Mouse (Mus musculus) frontal cortex, postnatal 14 days (tissue): Measurements from ENCODE around the gene Tcl1b5.
"Not testable (repeated sequence)": the region's sequence is repeated elsewhere in the genome, so short reads cannot be mapped to it uniquely, and the experiment has no call there.

ENCODE experiments used
- DNase-seq, 2 experiments: peaks; one replicate each; pipeline ENCODE4 v3.0.0; 2022; ENCODE audit warnings: low spot score in 2 of 2

Tcl1b5 gene

DNA sequence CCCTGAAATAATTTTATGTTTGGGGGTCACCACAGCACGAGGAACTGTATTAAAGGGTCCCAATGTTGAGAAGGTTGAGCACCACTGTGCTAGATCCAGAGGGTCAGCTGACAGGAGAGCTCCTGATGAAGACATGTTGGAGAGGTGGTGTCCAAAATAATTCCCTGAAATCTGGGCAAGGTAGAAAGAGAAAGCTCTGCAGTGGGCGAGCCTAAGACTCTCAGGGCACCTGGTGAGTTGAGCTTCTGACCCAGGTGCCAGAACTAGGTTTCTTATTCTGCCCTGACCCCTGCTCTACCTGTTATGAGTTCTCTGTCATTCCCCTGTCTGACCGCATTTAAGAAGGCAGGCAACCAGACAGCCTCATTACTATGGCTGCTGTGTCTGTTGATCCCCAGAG, at the start of gene Tcl1b5:
Tcl1b5 (plus strand) TSS at position 301 of the 400 bp plus-strand sequence.
- DNase-seq: not testable (repeated sequence)

- DNase-seq: no peak
Observed at GRCm38 (mm10) chr12:105126516-105126915, 49.6 kb upstream of the Tcl1b5 start.

- no peak for DNase-seq
Observed at GRCm38 (mm10) chr12:105127607-105128006, 48.5 kb upstream of the Tcl1b5 start.

DNA sequence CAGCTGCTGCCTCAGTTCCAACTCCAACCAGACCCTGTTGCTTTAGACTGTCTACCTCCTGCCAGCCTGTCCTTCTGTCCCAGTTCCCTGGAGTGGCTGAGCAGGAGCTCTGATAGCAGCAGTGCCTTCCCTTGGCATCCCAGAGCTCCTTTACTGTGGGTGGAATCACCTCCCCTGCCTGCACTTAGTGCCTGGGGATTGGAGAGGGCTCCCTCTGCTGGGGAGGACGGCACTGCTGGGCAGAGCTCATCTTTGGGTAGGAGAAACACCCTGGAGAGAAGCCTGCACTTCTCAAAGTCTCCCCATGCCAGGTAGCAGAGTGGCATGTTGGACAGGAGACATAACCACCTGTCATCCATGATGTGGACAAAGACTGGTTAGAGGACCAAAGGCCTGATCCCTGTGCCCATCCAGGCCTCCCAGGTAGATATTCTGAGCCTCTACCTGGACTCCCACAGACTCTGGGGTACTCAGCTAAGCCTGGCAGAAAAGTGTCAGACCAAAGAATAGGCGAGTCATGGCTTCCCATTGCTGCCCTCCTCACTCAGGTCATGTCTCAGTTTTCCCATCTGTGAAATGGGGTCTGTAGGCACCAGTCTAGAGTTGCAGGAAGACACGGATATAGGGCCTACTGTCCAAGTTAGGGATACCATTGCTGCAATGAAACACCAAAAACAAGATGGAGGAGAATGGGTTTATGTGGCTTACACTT, 46.5 kb upstream of the Tcl1b5 start:
- not testable (repeated sequence) for DNase-seq

DNA sequence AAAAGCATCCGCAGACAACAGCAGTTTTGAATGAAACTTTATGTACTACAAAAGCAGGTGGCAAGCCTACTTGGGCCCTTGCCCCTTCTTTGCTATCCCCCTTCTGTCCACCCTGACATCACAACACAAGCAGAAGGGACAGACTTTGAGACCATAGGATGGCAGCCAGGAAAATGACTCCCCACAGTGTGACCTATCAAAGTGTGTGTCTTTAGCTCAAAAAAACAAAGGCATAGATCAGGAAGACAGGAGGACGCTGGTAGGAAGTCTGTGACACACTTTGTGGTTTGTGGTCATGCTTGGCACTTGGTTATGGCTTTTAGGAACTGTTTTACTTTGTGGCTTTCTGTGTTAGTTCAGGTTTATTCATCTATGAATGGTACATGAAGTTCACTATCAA, 42.0 kb upstream of the Tcl1b5 start:
- not testable (repeated sequence) for DNase-seq

- DNase-seq: not testable (repeated sequence)
Observed at GRCm38 (mm10) chr12:105134826-105135225, 41.3 kb upstream of the Tcl1b5 start.

DNA sequence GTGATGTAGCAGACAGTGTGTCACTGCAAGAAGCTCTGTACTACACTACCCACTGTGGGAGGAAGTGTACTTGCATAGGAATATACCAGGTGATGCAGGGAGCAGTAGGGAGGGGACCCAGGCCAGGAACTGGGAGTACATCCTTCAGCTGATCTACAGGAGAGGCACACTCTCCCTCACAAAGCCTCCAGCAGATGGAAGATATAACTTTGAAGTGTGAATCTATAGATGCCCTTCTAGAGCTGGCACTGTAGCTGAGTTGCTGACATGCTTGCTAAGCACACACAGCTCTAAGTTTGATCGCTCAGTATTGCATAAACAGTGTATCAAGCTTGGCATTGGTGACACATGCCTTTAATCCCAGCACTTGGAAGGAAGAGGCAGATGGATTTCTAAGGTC, 38.4 kb upstream of the Tcl1b5 start:
- DNase-seq: not testable (repeated sequence)

DNA sequence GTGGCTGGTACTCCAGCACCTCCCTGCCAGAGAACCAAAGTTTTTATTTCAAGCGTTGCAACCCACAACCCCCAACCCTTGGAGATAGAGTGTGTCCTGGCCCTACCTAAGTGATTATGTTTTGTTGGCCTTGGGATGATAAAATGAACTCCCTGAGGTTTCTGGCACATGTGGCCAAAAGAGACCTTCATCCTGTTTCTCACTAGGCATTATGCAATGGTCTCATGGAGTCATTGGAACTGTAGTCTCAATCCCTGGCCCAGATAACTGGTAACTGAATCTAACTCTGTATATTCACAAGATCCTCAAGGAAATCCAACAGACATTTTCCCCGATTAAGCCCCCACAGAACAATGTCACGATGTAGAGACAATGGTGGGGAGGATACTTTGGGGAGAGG, 33.0 kb upstream of the Tcl1b5 start:
- no peak for DNase-seq

GRCm38 (mm10) chr12:105144928-105145327, 31.2 kb upstream of the Tcl1b5 start:
- DNase-seq: not testable (repeated sequence)

DNA sequence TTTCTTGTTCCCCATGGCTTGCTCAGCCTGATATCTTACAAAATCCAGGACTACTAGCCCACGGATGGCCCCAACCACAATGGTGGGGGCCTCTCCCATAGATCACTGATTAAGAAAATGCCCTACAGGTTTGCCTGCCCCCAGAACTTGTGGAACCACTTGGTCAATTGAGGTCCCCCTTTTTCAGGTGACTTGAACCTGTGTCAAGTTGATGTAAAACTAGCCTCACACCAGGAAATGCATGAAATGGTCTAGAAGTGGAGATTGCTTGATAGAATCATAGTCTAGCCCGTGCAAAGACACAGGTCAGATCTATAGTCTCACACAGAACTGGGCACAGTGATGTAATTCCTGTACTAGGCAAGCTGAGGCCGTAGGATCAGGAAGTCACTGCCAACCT, 30.4 kb upstream of the Tcl1b5 start, which contains the start of gene Tcl1b2:
Tcl1b2 (plus strand) TSS at position 301 of the 400 bp plus-strand sequence.
- no peak for DNase-seq

DNA sequence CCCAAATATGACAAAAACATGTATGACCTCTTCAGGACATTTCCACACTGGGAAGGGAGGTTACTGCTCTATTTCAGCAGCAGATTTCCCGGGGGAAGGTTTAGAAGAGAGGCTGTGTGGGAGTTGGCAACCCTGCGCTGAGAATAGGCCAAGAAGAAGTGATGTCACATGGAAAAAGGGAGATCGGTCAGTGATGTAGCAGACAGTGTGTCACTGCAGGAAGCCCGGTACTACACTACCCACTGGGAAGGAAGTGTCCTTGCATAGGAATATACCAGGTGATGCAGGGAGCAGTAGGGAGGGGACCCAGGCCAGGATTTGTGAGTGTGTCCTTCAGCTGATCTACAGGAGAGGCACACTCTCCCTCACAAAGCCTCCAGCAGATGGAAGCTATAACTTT, 20.9 kb upstream of the Tcl1b5 start:
- peak in 1 of 2 experiments; percentile 4 for DNase-seq

GRCm38 (mm10) chr12:105158842-105159241, 17.3 kb upstream of the Tcl1b5 start:
- DNase-seq: no peak

DNA sequence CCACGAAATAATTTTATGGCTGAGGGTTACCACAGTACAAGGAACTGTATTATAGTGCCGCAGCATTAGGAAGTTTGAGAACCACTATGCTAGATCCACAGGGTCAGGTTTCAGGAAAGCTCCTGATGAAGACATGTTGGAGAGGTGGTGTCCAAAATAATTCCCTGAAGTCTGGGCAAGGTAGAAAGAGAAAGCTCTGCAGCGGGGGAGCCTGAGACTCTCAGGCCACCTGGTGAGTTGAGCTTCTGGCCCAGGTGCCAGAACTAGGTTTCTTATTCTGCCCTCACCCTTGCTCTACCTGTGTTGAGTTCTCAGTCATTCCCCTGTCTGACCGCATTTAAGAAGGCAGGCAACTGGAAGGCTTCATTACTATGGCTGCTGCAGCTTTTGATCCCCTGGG, 16.8 kb upstream of the Tcl1b5 start, which contains the start of gene Tcl1b1:
Tcl1b1 (plus strand) TSS at position 301 of the 400 bp plus-strand sequence.
- no peak for DNase-seq

GRCm38 (mm10) chr12:105166734-105167133, 9.4 kb upstream of the Tcl1b5 start:
- DNase-seq: no peak

DNA sequence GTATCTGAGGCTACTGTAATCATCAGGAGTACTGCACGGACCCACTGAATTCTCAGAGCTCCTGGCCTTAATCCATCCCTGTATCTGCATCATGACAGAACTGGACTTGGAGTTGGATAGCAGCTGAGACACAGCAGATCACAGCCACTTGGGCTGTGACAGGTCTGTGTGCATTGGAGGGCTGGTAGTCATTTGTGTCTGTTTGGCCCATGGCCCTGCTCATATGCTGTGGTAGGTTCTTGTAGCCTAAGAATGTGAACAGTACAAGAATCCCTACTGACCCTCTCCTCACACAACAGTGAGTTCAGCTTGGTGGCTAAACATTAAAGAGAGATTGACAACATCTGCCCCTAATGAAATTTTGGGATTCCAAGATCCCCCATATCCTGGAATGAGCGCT, 2.8 kb upstream of the Tcl1b5 start:
- DNase-seq: no peak

- peak; percentile 8 to 37 for DNase-seq
Observed at GRCm38 (mm10) chr12:105174318-105174717, 1.8 kb upstream of the Tcl1b5 start.

- not testable (repeated sequence) for DNase-seq
Observed at GRCm38 (mm10) chr12:105181040-105181644, 5.0 kb downstream of the Tcl1b5 start.

GRCm38 (mm10) chr12:105188980-105189379, 12.8 kb downstream of the Tcl1b5 start:
- not testable (repeated sequence) for DNase-seq

DNA sequence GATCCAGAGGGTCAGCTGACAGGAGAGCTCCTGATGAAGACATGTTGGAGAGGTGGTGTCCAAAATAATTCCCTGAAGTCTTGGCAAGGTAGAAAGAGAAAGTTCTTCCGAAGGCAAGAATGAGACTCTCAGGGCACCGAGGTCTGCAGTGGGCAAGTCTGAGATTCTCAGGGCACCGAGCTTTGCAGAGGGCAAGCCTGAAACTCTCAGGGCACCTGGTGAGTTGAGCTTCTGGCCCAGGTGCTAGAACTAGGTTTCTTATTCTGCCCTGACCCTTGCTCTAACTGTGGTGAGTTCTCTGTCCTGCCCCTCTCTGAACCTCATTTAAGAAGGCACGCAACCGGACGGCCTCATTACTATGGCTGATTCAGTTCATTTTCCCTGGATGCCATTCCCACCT, 14.6 kb downstream of the Tcl1b5 start, which contains the start of gene Tcl1b3:
Tcl1b3 (plus strand) TSS at position 301 of the 400 bp plus-strand sequence.
- DNase-seq: not testable (repeated sequence)

- not testable (repeated sequence) for DNase-seq
Observed at GRCm38 (mm10) chr12:105199684-105200497, 23.7 kb downstream of the Tcl1b5 start.

GRCm38 (mm10) chr12:105201657-105202056, 25.5 kb downstream of the Tcl1b5 start, which contains the start of gene Tcl1b4:
Tcl1b4 (plus strand) TSS chr12:105201957.
- DNase-seq: not testable (repeated sequence)

DNA sequence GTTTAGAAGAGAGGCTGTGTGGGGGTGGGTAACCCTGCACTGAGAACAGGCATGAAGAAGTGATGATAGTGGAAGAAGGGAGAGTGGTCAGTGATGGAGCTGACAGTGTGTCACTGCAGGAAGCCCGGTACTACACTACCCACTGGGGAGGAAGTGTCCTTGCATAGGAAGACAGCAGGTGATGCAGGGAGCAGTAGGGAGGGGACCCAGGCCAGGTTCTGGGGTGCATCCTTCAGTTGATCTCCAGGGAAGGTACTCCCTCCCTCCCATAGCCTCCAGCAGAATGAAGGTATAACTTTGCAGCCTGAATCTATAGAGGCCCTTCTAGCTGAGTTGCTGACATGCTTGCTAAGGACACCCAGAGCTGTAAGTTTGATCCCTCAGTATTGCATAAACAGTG, 30.9 kb downstream of the Tcl1b5 start:
- DNase-seq: no peak
